Mouse (Mus musculus) layer of hippocampus, adult 8-10 months (tissue): ENCODE measurements at regions not wholly inside any gene's neighbourhood (a gene's known extent, or its start where the extent isn't known, plus 50 kb on each side); places are given as distances from the start of the nearest gene placed in this dataset.

Experiments used
- DNase-seq, 2 experiments: peaks; one replicate each; pipeline ENCODE4 v3.0.0; 2022; ENCODE audit warnings: low spot score in 2 of 2

DNA sequence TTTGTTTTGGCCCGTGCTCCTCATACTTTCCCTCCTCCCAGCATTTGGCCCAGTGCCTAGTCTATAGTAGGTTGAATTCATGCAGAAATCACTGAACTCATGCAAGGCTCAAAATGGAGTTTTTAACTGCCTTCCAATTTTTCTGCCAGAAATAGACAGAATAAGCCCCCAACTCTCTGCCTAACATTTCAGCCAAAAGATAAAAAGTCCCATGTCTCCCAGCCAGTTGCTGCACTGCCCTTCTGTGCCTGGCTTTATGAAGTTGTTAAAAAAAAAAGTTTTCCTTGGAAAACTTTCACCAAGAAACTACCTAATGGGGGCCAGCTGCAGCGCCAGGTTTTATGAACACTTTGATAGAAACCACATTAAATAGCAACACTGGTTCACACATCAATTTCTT lies 222.0 kb downstream of the Zic3 start:
- DNase-seq: no peak

DNA sequence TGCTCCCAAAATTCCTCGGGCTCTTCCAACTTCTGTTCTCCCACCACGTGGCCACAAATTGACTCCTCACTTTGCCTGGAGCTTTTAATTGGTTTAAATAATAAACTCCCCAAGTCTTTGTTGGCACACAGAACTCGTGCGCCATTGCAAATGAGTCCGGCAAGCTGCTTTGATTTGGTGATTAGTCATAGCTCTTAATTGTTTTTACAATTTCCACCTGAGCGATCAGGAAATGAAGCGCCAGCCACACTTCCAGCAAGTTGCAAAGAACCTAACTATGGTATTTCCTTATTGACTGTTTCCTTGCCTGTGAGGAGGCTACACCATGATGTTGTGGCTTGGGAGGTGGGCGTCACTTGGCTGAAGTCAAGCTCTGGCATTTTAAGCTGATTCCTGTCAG lies 233.5 kb downstream of the Zic3 start:
- DNase-seq: peak; percentile 2

DNA sequence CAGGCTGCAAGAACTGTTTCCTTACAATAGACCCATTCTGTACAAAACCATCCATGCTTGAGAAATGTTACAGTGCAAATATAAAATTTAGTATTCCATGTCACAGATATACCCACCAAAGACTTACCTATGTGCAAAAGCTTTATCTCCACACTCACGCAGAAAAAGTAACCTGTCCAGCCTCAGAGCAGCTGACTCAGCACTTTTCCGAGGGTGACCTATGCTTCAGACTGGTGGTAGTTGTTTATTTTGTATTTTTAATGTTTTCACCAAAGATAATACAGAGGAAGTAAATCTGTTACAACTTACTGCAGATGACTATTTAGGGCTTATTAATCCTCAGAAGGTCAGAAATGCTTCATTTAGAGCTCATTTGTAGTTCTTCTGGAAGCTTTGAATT lies 260.4 kb downstream of the Zic3 start:
- no peak for DNase-seq

DNA sequence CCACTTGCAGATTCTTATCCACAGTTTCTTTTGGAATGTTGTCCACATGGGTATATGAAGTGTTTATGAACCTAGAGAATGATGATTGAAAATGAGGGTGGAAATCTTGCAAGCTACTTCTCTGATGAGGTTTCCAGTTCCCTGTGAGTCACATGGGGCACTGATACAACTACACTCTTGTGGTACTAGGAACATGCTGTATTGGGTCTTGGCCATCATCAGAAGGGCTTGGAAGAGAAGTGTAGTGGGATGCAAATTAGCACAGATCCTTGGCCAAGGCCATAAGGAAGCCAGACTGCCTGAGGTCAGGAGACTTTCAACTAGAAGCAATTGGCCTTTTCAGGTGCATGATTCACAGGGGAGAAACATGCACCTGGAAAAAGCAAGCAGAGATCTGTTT lies 300.3 kb downstream of the Zic3 start:
- no peak for DNase-seq

DNA sequence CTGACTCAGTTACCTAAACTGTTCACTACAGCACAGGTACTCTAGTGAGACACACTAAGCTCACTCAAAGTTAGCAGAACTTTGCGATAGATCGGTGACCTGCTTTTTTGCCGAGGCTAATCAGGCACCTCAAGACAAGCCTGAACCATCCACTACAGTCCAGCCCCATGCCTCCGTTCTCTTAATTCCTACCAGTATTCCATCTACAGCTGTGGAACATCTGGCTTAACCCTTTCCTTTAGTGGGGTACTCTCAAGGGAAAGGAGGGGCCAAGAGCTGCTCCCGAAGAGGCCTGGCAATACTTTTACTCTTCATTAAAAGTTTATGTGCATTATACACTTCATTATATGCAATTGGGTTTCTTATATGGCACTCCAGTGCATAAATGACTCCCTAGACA lies 329.1 kb downstream of the Zic3 start:
- no peak for DNase-seq

DNA sequence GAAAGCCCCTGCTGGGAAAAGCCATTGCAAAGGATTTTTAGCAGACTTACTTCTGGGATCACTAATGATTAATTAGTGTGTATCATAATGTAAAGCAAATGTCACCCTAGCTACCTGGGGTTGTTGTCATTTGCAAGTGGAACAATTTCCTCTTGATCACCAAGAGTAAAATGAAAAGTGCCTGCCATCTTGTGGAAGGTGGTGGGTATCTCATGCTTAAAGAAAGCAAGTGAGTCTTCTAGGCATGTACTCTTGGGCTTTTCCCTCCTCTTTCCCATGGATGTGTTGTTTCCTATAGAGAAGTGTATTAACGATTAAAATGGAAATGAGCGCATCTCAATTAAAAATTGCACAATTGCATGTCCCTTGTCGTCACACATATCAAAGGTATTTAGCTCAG lies 355.4 kb downstream of the Zic3 start:
- DNase-seq: no peak
